Mouse (Mus musculus): ENCODE measurements at regions not wholly inside any gene's neighbourhood (a gene's known extent, or its start where the extent isn't known, plus 50 kb on each side); places are given as distances from the start of the nearest gene placed in this dataset.

DNA sequence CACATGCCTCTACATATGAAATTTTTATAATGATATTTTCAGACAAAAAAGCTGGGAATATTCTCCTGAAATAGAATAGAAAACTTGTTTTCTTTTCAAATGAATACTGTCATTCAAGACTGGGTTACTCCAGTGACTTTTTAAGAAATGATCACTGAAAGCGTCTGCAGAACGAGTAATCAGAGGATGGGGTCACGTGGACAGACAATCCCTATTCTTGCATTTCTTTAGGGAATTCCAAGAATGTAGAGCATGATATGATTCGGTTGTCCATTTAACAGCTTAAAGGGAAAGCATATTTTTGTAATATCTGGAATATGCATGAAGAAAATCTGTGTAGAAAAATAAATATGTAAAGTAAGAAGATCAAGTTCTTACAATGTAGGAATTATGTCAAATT, 65.6 kb downstream of the 4933402N22Rik start:
- no peak for DNase-seq

DNA sequence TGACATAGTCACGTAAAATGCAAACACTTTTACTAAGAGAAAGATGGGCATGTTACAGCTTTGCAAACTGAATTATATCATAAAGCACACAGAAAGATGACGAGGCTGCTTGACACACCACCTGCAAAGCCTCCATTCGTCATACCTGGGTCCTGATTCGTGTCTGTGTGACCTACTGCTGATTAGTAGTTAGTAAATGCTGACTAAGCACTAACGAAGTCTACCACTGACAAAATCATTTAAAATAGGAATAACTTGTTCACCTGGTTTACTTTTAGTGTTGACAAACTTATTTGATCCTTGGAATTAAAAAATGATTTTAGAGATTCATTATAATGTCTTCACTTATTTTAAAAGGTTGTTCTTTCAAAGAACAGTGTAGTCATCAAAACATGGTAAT, 71.3 kb downstream of the 4933402N22Rik start:
- DNase-seq, result no peak

DNA sequence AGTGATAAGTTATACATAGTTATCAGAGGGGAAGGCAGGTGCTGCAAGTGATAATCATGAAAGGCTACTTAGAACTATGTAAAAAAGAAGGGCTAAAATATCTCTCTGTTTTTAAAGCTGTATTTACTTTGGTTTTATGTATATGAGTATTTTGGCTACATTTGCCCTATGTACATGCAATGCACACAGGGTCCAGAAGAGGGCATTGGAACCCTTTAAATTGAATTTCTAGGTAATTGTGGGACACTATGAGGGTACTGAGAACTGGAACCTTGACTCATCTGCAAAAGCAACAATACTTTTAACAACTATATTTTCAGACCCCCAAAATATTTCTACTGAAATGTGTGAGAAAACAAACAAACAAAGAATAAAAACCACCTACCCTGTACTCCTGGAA, 82.9 kb downstream of the 4933402N22Rik start:
- no peak for DNase-seq

GRCm38 (mm10) chr5:12006473-12006872, 88.6 kb downstream of the 4933402N22Rik start:
- no peak for DNase-seq

DNA sequence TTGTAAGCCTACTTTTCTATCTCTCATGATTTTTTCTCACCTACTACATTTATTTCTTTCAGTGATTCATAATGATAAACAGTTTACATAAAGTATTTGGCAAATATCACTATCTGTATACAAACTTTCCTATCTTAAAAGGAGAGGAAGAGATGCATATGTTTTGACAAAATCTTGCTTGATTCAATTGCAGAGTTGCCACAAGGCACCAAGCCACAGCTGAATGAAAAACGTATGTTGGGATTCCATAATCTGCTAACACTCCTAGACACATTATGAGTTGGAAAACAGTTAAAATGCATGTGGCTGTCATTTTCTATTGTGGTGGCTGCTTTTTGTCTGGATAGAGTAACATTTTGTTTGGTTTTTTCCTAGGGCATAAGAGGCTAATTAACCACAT, 98.5 kb downstream of the 4933402N22Rik start:
- DNase-seq, result no peak

DNA sequence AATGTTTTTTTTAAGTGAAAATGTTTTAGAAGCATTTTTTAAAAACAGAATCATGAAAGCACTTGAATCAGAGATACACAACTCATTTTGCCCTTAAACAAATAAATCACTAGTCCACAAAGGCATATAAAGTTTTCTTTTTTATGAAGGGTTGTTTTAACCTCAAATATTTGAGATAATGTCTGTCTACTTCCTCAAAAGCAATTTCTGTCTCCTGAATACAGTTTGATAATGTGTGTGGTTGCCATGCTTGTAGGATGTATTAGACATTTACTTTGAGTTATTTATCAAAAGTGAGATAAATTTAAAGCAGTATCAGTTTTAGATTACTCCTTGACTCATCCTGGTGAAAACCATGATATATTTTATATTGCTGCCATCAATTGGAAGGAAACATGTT, 102.6 kb downstream of the 4933402N22Rik start:
- no peak for DNase-seq

GRCm38 (mm10) chr5:12024705-12025383, 107.0 kb downstream of the 4933402N22Rik start:
- no peak for DNase-seq

DNA sequence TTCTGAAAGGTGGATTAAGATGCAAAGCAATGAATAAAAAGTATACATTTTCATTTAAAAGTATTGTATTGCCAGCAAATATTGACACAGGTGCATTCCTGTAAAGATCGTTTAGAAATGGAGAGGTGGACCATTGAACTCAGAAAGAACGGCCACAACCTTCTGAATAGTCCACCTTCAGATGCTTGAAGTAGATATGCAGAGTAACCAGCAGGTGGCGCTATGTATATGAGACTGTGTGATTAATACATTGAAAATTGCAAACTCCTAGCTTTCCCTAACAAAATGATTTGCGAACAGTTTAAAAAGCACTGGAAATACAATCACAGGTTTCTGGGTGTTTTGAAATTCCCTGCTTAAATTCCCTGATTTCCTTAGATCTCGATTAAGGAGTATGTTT, 112.2 kb downstream of the 4933402N22Rik start:
- peak; percentile 67 for DNase-seq

GRCm38 (mm10) chr5:12049806-12050205, 132.0 kb downstream of the 4933402N22Rik start:
- DNase-seq, result no peak

GRCm38 (mm10) chr5:12080191-12080590, 162.3 kb downstream of the 4933402N22Rik start:
- DNase-seq, result no peak

GRCm38 (mm10) chr5:12093680-12094079, 175.8 kb downstream of the 4933402N22Rik start:
- no peak for DNase-seq

DNA sequence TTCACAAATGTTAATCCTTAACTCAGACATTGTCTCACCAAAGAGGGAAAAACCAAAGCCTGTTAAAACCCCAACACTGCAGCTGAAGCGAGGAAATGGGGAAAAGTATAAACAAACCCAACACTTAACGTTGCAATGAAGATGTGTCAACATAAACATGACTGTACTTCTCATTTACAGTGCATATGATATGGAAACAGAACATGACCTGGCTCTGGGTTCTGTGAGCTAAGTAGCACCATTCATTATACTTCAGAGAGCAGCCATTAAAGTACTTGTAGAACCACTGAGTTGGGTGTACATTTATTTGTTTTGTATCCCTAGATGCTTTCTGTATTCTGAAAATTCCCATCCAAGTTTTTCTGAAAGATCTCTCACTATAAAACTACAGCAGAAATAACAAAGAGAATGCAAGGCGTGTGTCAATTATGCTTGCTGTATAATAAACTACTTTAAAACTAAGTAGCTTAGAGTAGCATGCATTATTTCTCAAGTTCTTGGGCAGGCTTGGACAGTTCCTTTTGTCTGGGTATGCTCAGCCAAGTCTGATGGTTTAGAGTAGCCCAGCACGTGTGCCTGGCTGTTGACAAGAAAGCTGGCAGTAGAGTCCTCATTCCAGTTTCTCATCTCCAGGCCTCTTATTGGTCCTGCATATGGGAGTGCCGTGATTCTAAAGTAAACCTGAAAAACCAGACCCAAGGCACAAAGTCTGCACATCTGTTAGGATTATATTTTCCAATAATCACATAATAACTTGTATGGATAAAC, 198.9 kb downstream of the 4933402N22Rik start:
- DNase-seq, result no peak

DNA sequence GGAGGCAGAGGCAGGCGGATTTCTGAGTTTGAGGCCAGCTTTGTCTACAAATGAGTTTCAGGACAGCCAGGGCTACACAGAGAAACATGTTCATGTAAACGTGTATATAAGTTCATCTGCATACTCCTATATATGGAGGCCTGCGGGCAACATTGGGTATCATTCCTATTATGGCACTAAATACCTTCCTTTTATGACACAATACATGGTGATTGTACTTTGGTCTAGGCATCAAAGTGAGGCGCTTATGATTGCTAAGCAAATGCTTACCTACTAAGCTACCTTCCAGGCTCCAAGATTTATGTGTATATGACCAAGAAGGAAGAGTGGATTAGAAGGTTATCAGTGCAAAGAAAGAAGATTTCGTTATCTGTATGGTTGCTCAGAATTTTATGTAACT, 207.1 kb downstream of the 4933402N22Rik start:
- no peak for DNase-seq

DNA sequence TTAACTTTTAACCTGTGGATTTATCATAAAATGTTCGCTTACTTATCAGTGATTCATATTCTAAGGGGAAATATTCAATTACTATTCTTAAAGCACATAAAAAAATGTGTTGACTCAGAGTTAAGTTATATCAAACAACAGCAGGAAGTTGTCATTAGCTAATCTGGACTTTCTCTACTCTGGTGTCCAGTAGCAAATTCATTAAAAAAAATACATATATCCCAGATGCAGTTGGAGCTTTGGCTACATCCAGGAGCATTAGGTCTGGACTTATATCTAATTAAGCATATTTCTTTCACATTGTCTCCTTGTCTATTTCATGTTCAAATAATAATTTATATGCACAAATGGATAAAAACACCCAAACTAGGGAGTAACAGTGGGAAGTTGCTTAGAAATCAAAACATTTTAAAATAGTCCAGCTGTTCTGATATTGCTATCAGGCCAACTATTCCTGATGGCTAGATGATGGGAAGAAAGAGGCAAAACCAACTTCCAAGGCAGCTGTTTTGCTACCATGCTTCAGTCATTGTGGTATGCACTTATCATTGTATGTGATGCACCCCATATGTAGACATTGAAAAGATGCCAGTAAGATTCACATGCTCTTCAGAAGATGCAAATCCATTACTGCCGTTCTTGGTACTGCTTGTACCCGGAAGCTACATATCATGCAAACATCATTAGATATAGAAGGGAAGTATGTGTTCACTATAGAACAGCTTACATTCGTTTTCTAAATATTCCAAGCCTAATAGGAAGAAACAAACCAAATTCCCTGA, 209.8 kb downstream of the 4933402N22Rik start:
- DNase-seq, result no peak

DNA sequence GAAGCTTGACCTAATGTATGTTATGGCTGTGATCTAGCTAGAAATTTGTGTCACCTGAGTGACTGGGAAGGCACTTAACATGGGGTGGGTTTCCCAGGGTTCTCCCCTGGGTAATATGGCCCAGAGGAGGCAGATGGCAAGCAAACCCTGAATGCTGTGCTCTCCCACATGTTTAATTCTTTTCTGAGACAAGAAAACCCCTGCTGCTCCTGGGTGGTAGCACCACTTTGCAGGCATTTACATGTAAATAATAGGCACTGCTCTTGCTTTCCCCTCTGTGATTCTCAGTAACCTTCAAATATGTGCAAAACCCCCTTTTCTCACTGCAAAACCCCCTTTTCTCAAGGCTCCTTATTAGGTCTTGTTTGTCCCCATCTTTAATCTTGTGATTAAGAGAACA, 221.1 kb downstream of the 4933402N22Rik start:
- DNase-seq, result no peak

- DNase-seq, result no peak
Observed at GRCm38 (mm10) chr5:12153295-12153694, 229.9 kb upstream of the Sema3d start.

DNA sequence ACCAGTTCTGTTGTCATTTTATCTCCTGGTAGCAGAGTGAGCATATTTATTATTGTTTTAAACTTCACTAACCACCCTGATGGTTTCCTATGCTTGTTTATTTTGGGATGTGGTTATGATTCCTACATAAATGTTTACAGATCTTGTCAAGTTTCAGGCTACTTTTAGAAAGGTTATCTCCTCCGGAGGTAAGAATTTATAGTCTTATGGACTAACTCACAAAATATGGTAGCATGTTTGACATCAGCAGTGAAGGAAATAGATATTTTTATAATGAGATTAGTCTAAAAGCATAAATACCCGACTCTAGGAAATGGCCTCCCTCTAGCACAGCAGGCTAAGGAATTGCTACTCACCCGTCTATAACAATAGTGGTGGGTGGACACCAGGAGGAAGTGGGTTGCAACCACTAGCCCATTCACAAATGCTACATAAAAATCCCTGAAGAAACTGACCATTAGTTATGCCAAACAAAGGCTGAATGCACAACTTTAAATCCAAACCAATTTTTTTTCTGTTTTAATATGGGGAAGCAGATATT, 228.6 kb upstream of the Sema3d start:
- no peak for DNase-seq

GRCm38 (mm10) chr5:12191681-12192080, 191.5 kb upstream of the Sema3d start:
- DNase-seq, result no peak

GRCm38 (mm10) chr5:12207452-12207851, 175.7 kb upstream of the Sema3d start:
- DNase-seq, result no peak

DNA sequence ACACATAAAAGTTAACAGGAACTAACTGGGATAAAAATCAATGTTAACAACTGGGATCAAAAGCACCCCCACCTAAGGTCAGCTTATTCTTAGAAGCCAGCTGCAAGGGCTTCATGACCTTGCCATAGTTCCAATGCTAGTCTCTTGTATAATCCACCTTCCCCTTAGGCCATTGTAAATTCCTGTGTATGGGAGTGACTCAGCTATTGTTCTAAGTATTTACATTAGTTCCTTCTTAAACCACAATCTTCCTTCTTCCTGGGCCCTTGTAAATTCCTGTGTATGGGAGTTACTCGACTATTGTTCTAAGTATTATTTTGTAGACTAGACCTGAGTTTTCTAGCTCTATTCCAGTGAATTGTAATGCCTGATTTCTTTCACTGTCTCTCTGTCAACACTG, 173.6 kb upstream of the Sema3d start:
- no peak for DNase-seq

DNA sequence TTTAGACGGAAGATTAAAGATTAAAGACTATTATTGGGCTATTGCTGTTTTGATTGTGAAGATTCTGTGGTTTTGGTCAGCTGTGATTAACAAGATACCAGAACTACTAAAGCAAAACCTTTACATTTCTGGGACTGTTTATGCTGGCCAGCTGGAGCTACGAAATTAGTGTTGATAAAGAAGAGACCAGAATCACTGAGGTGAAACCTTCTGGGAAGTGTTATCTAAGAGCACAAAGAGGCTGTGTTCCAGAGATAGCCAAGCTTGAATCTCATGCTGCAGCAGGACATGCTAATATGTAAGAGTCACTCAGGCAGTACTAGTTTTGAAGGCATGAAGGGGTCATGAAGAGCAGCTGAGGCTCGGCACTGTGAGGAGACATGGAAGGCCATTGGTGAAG, 169.7 kb upstream of the Sema3d start:
- no peak for DNase-seq

DNA sequence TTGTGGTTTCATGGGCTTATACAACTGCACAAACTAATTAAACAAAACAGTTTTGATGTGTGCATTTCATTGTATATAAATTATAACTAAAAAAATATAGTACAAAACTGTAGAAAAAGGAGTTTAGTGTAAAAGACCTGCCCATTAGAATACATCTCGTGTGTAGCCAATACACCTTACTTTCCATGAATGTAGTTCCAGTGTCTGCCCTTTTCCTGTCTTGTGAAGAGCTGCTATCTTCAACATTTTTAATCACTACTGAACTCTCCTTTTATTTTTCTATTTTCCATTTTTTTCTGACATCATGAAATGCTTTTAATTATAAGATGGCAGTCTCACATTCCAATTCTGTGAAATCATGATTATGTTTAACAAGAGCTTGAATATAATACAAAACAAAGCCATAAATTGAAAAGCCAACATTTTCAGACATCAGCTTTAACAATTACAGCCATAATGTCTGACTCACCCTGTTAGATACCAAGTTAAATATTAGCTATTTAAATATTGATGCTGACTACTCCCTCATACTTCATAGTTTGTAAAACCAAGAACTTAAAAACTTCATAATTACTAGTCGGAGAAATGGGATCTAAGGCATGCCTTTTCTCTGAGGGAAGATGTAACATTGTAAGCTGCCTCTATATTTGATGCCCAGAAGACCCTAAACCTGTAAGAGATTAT, 163.6 kb upstream of the Sema3d start:
- DNase-seq, result no peak
